Mouse (Mus musculus): ENCODE data around the gene Sox5.

- no peak for TF ChIP-seq CTCF (IDR thresholded peaks at IDR 0.05; ENCODE audit: low read depth)
- TF ChIP-seq EP300 (IDR thresholded peaks at IDR 0.05; ENCODE audit: low read depth), result no peak
Measured at GRCm38 (mm10) chr6:144803063-144803462, 21.3 kb upstream of the Sox5 start.

All from liver, embryonic 14.5 days (tissue).